Mouse (Mus musculus): ENCODE results near the gene Dst. TPM values are rescaled to one million over a fixed set of nuclear protein-coding genes. Genes with fewer than 3 reads are reported as not detected.

The Dst gene
- total and polyA plus RNA-seq, 3 experiments = 0.83 to 1.1 TPM; not detected in 1

DNA sequence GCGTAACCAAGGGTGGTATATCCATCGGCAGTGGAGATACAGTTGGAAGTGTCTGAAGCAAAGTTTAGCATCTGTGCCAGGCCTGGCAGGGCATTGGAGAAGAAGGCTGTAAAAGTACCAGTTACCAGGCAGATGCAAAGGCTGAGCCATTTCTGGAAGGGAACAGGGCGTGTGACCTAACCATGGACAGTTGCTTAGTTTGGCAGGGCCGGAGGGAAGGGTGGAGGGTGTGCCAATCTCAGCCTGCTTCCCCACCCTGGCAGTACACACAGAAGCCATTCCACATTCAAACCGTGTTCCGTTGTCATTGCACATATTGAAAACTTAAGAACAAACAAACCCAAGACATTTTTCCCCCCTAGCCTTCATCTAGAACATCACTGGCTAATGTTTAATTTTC lies 212.0 kb downstream of the Dst start:
- no peak overlapping the region for H3K4me3 ChIP-seq (ENCODE audit: low read depth, low read length)
- no peaks in the 10 kb centered on the region for H3K36me3 ChIP-seq (replicated peaks)
- no peaks in the 10 kb centered on the region; the same call in 1 of the 2 replicates for H3K27me3 ChIP-seq (ENCODE audit: insufficient read depth, low read length)
- H3K4me1 ChIP-seq (ENCODE audit: insufficient read depth, low read depth, low read length) = no peaks in the 10 kb centered on the region
- DNase-seq (ENCODE audit: low spot score) (no peak), ATAC-seq (ENCODE audit: extremely low read depth, insufficient number of reproducible peaks, low FRiP score, poor library complexity, severe bottlenecking) (no peak)
- TF ChIP-seq POLR2AphosphoS5 (IDR thresholded peaks at IDR 0.05; ENCODE audit: insufficient replicate concordance, low read depth, low read length) (no peak), CTCF (IDR thresholded peaks at IDR 0.05; ENCODE audit: low read depth, low read length) (no peak)
- no peaks in the 10 kb centered on the region for H3K9me3 ChIP-seq (replicated peaks)

GRCm38 (mm10) chr1:34120602-34121001 lies 212.6 kb downstream of the Dst start:
- ATAC-seq (ENCODE audit: extremely low read depth, insufficient number of reproducible peaks, low FRiP score, poor library complexity, severe bottlenecking) (no peak), DNase-seq (ENCODE audit: low spot score) (no peak)
- Histone ChIP-seq H3K27me3 (ENCODE audit: insufficient read depth, low read length) (no peaks in the 10 kb centered on the region; the same call in 1 of the 2 replicates), H3K4me3 (ENCODE audit: low read depth, low read length) (no peak overlapping the region), H3K36me3 (replicated peaks) (no peaks in the 10 kb centered on the region), H3K4me1 (ENCODE audit: insufficient read depth, low read depth, low read length) (no peaks in the 10 kb centered on the region), H3K9me3 (replicated peaks) (no peaks in the 10 kb centered on the region)
- no peak for TF ChIP-seq CTCF (IDR thresholded peaks at IDR 0.05; ENCODE audit: low read depth, low read length)
- no peak for TF ChIP-seq POLR2AphosphoS5 (IDR thresholded peaks at IDR 0.05; ENCODE audit: insufficient replicate concordance, low read depth, low read length)
- TF ChIP-seq GATA2 (IDR thresholded peaks at IDR 0.05; ENCODE audit: borderline replicate concordance, low read depth, low read length) = no peak

- TF ChIP-seq GATA2 (IDR thresholded peaks at IDR 0.05; ENCODE audit: borderline replicate concordance, low read depth, low read length) (no peak), POLR2AphosphoS5 (IDR thresholded peaks at IDR 0.05; ENCODE audit: insufficient replicate concordance, low read depth, low read length) (no peak), GATA1 (IDR thresholded peaks at IDR 0.05; ENCODE audit: borderline replicate concordance, low read length) (no peak), TAL1 (conservative IDR thresholded peaks at IDR 0.05; ENCODE audit: low read depth, low read length) (no peak), CTCF (IDR thresholded peaks at IDR 0.05; ENCODE audit: low read depth, low read length) (no peak)
- H3K36me3 ChIP-seq (replicated peaks) = no peaks in the 10 kb centered on the region
- H3K9me3 ChIP-seq (replicated peaks) = no peaks in the 10 kb centered on the region
- no peaks in the 10 kb centered on the region for H3K4me1 ChIP-seq (ENCODE audit: insufficient read depth, low read depth, low read length)
- no peaks in the 10 kb centered on the region; the same call in 1 of the 2 replicates for H3K27me3 ChIP-seq (ENCODE audit: insufficient read depth, low read length)
- no peak overlapping the region for H3K4me3 ChIP-seq (ENCODE audit: low read depth, low read length)
- DNase-seq (ENCODE audit: low spot score) (no peak), ATAC-seq (ENCODE audit: extremely low read depth, insufficient number of reproducible peaks, low FRiP score, poor library complexity, severe bottlenecking) (no peak)
These were observed 213.4 kb downstream of the Dst start for GRCm38 (mm10) chr1:34121157-34122015.

- H3K4me3 ChIP-seq (ENCODE audit: low read depth, low read length) = no peak overlapping the region
- DNase-seq (ENCODE audit: low spot score) (no peak), ATAC-seq (ENCODE audit: extremely low read depth, insufficient number of reproducible peaks, low FRiP score, poor library complexity, severe bottlenecking) (no peak)
- H3K9me3 ChIP-seq (replicated peaks) = no peaks in the 10 kb centered on the region
- no peaks in the 10 kb centered on the region; the same call in 1 of the 2 replicates for H3K27me3 ChIP-seq (ENCODE audit: insufficient read depth, low read length)
- H3K36me3 ChIP-seq (replicated peaks) = no peaks in the 10 kb centered on the region
- TF ChIP-seq POLR2AphosphoS5 (IDR thresholded peaks at IDR 0.05; ENCODE audit: insufficient replicate concordance, low read depth, low read length) (no peak), CTCF (IDR thresholded peaks at IDR 0.05; ENCODE audit: low read depth, low read length) (no peak), GATA2 (IDR thresholded peaks at IDR 0.05; ENCODE audit: borderline replicate concordance, low read depth, low read length) (no peak), GATA1 (IDR thresholded peaks at IDR 0.05; ENCODE audit: borderline replicate concordance, low read length) (no peak), TAL1 (conservative IDR thresholded peaks at IDR 0.05; ENCODE audit: low read depth, low read length) (no peak)
- H3K4me1 ChIP-seq (ENCODE audit: insufficient read depth, low read depth, low read length) = no peaks in the 10 kb centered on the region
These were observed 214.2 kb downstream of the Dst start for GRCm38 (mm10) chr1:34122198-34122597.

GRCm38 (mm10) chr1:34122905-34123304 lies 214.9 kb downstream of the Dst start:
- ATAC-seq (ENCODE audit: extremely low read depth, insufficient number of reproducible peaks, low FRiP score, poor library complexity, severe bottlenecking) (no peak), DNase-seq (ENCODE audit: low spot score) (no peak)
- Histone ChIP-seq H3K27me3 (ENCODE audit: insufficient read depth, low read length) (no peaks in the 10 kb centered on the region; the same call in 1 of the 2 replicates), H3K9me3 (replicated peaks) (no peaks in the 10 kb centered on the region), H3K4me3 (ENCODE audit: low read depth, low read length) (no peak overlapping the region), H3K4me1 (ENCODE audit: insufficient read depth, low read depth, low read length) (no peaks in the 10 kb centered on the region), H3K36me3 (replicated peaks) (no peaks in the 10 kb centered on the region)
- TF ChIP-seq GATA1 (IDR thresholded peaks at IDR 0.05; ENCODE audit: borderline replicate concordance, low read length) = no peak
- no peak for TF ChIP-seq GATA2 (IDR thresholded peaks at IDR 0.05; ENCODE audit: borderline replicate concordance, low read depth, low read length)
- TF ChIP-seq CTCF (IDR thresholded peaks at IDR 0.05; ENCODE audit: low read depth, low read length) = no peak
- TF ChIP-seq POLR2AphosphoS5 (IDR thresholded peaks at IDR 0.05; ENCODE audit: insufficient replicate concordance, low read depth, low read length) = no peak
- no peak for TF ChIP-seq TAL1 (conservative IDR thresholded peaks at IDR 0.05; ENCODE audit: low read depth, low read length)

GRCm38 (mm10) chr1:34123334-34123733 lies 215.3 kb downstream of the Dst start:
- TF ChIP-seq POLR2AphosphoS5 (IDR thresholded peaks at IDR 0.05; ENCODE audit: insufficient replicate concordance, low read depth, low read length) (no peak), TAL1 (conservative IDR thresholded peaks at IDR 0.05; ENCODE audit: low read depth, low read length) (no peak), CTCF (IDR thresholded peaks at IDR 0.05; ENCODE audit: low read depth, low read length) (no peak), GATA2 (IDR thresholded peaks at IDR 0.05; ENCODE audit: borderline replicate concordance, low read depth, low read length) (no peak), GATA1 (IDR thresholded peaks at IDR 0.05; ENCODE audit: borderline replicate concordance, low read length) (no peak)
- DNase-seq (ENCODE audit: low spot score) (no peak), ATAC-seq (ENCODE audit: extremely low read depth, insufficient number of reproducible peaks, low FRiP score, poor library complexity, severe bottlenecking) (no peak)
- no peaks in the 10 kb centered on the region; the same call in 1 of the 2 replicates for H3K27me3 ChIP-seq (ENCODE audit: insufficient read depth, low read length)
- no peaks in the 10 kb centered on the region for H3K9me3 ChIP-seq (replicated peaks)
- H3K4me3 ChIP-seq (ENCODE audit: low read depth, low read length) = no peak overlapping the region
- no peaks in the 10 kb centered on the region for H3K4me1 ChIP-seq (ENCODE audit: insufficient read depth, low read depth, low read length)
- no peaks in the 10 kb centered on the region for H3K36me3 ChIP-seq (replicated peaks)
